Mouse (Mus musculus): ENCODE data around the gene Acnat2. TPM values are rescaled to one million over a fixed set of nuclear protein-coding genes. Genes with fewer than 3 reads are reported as not detected.
"Not testable (repeated sequence)": the region's sequence is repeated elsewhere in the genome, so short reads cannot be mapped to it uniquely, and the experiment has no call there.

The Acnat2 gene
- polyA plus RNA-seq (2012), result not detected in 2 replicates

- not testable (repeated sequence) for H3K4me3 ChIP-seq (replicated peaks); H3K27me3 ChIP-seq (ENCODE audit: control insufficient read depth); H3K36me3 ChIP-seq (ENCODE audit: control insufficient read depth); H3K4me1 ChIP-seq (ENCODE audit: control insufficient read depth); H3K9me3 ChIP-seq (ENCODE audit: control insufficient read depth, low read length)
These were observed at the start of gene Acnat2 for GRCm38 (mm10) chr4:49407957-49408356. TSS of gene Acnat2 (minus strand) at chr4:49408151.

- Histone ChIP-seq H3K27me3 (ENCODE audit: control insufficient read depth) (no peaks in the 10 kb centered on the region), H3K9me3 (ENCODE audit: control insufficient read depth, low read length) (no peaks in the 10 kb centered on the region)
- TF ChIP-seq GATA1 (IDR thresholded peaks at IDR 0.05; ENCODE audit: low read length) (no peak), TAL1 (IDR thresholded peaks at IDR 0.05; ENCODE audit: low read length) (no peak)
These were observed 48.2 kb upstream of the Acnat2 start for GRCm38 (mm10) chr4:49456171-49456570.

DNA sequence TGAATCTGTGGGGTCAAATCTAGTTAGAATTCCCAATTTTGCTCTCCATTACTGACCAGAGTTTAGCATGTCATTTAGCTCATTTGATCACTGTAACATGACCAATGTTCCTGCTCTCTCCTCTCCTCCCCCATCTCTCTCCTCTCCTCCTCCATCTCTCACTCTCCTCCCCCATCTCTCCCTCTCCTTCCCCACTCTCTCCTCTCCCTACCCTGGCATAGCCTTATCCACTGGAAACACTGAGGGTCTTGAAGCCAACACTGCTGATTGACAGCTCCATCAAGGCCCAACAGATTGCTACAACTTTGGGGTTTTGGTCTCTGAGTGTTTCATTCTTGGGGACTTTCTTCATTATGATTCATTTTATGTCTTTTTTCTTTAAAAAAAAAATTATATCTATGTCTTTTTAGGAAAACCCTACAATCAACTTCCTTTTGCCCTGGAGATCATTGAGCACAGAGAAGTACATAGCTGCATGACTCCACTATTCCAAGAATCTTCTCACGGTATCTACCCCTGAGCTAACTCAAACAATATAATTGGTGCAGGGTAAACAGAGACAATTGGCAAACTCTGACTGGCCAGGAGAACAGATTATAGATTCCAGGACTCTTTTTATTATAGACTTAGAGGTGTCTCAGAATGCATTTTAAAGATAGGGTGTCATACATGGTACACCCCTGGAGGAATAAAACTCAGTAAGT is 44.0 kb upstream of the Acnat2 start:
- no peak for TF ChIP-seq TAL1 (IDR thresholded peaks at IDR 0.05; ENCODE audit: low read length)
- no peak for TF ChIP-seq GATA1 (IDR thresholded peaks at IDR 0.05; ENCODE audit: low read length)
- Histone ChIP-seq H3K4me1 (ENCODE audit: control insufficient read depth) (peaks cover 32% of the 10 kb centered on the region), H3K4me3 (replicated peaks) (no peak overlapping the region), H3K27me3 (ENCODE audit: control insufficient read depth) (no peaks in the 10 kb centered on the region), H3K9me3 (ENCODE audit: control insufficient read depth, low read length) (no peaks in the 10 kb centered on the region), H3K36me3 (ENCODE audit: control insufficient read depth) (no peaks in the 10 kb centered on the region; the same call in 1 of the 2 replicates)

More at GRCm38 (mm10) chr4:49456171-49456570, 48.2 kb upstream of the Acnat2 start:
- no peak overlapping the region for H3K4me3 ChIP-seq (replicated peaks)
- peaks cover 28% of the 10 kb centered on the region for H3K4me1 ChIP-seq (ENCODE audit: control insufficient read depth)
- no peaks in the 10 kb centered on the region for H3K36me3 ChIP-seq (ENCODE audit: control insufficient read depth)

DNA sequence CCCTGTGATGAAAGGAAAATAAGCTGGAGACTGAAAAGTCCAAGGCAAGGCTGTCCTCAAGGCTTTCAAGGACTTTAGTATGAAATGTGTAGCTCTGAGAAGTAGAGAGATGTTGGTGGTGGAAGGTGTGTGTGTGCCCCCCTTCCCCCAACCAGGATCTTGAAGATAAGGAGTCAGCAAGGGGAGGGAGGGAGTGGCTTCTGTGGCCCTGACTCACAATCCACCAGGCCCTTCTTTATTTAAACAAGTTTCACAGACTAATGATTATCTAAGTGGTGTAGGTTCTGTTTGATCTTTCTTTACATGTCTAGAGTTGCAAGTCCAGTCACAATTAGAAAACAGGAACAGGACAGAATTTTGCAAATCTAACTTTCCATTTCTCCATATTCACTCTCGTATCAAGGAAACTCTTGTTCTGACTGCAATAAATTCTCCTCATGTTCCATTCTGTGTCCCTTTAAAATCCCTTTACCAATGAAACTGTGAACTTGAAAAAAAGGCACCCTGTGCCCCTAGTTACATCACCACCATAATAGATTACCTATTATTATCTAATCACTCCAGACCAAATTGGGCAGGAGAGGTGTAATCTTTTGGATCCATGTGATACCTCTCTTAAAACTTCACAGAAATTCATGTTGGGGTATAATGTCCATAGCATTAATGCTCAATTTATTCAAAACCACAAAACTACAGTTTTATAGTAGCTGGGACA is 43.3 kb upstream of the Acnat2 start:
- H3K36me3 ChIP-seq (ENCODE audit: control insufficient read depth); H3K9me3 ChIP-seq (ENCODE audit: control insufficient read depth, low read length); H3K4me3 ChIP-seq (replicated peaks); H3K27me3 ChIP-seq (ENCODE audit: control insufficient read depth): not testable (repeated sequence)
- peaks cover 32% of the 10 kb centered on the region for H3K4me1 ChIP-seq (ENCODE audit: control insufficient read depth)

- not testable (repeated sequence) for H3K4me1 ChIP-seq (ENCODE audit: control insufficient read depth); H3K9me3 ChIP-seq (ENCODE audit: control insufficient read depth, low read length); H3K36me3 ChIP-seq (ENCODE audit: control insufficient read depth); H3K4me3 ChIP-seq (replicated peaks); H3K27me3 ChIP-seq (ENCODE audit: control insufficient read depth)
These were observed 29.0 kb upstream of the Acnat2 start for GRCm38 (mm10) chr4:49436968-49437367.

GRCm38 (mm10) chr4:49410151-49410550 is 2.2 kb upstream of the Acnat2 start:
- H3K27me3 ChIP-seq (ENCODE audit: control insufficient read depth); H3K4me3 ChIP-seq (replicated peaks); H3K9me3 ChIP-seq (ENCODE audit: control insufficient read depth, low read length); H3K4me1 ChIP-seq (ENCODE audit: control insufficient read depth); H3K36me3 ChIP-seq (ENCODE audit: control insufficient read depth): not testable (repeated sequence)

DNA sequence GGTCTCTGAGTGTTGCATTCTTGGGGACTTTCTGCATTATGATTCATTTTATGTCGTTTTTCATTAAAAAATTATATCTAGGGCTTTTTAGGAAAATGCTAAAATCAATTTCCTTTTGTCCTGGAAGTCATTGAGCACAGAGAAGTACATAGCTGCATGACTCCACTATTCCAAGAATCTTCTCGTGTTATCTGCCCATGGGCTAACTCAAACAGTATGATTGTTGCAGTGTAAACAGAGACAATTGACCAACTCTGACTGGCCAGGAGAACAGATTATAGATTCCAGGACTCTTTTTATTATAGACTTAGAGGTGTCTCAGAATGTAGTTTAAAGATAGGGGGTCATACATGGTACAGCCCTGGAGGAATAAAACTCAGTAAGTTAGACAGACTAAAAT is 21.1 kb downstream of the Acnat2 start:
- TF ChIP-seq GATA1 (IDR thresholded peaks at IDR 0.05; ENCODE audit: low read length) (no peak), TAL1 (IDR thresholded peaks at IDR 0.05; ENCODE audit: low read length) (no peak)
- Histone ChIP-seq H3K4me3 (replicated peaks) (no peak overlapping the region), H3K36me3 (ENCODE audit: control insufficient read depth) (no peaks in the 10 kb centered on the region), H3K4me1 (ENCODE audit: control insufficient read depth) (no peaks in the 10 kb centered on the region), H3K9me3 (ENCODE audit: control insufficient read depth, low read length) (no peaks in the 10 kb centered on the region), H3K27me3 (ENCODE audit: control insufficient read depth) (no peaks in the 10 kb centered on the region)

DNA sequence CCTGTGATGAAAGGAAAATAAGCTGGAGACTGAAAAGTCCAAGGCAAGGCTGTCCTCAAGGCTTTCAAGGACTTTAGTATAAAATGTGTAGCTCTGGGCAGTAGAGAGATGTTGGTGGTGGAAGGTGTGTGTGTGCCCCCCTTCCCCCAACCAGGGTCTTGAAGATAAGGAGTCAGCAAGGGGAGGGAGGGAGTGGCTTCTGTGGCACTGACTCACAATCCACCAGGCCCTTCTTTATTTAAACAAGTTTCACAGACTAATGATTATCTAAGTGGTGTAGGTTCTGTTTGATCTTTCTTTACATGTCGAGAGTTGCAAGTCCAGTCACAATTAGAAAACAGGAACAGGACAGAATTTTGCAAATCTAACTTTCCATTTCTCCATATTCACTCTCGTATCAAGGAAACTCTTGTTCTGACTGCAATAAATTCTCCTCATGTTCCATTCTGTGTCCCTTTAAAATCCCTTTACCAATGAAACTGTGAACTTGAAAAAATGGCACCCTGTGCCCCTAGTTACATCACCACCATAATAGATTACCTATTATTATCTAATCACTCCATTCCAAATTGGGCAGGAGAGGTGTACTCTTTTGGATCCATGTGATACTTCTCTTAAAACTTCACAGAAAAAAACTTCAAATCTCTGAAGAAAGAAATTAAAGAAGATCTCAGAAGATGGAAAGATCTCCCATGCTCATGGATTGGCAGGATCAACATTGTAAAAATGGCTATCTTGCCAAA is 24.2 kb downstream of the Acnat2 start:
- not testable (repeated sequence) for H3K4me1 ChIP-seq (ENCODE audit: control insufficient read depth); H3K9me3 ChIP-seq (ENCODE audit: control insufficient read depth, low read length); H3K27me3 ChIP-seq (ENCODE audit: control insufficient read depth); H3K4me3 ChIP-seq (replicated peaks); H3K36me3 ChIP-seq (ENCODE audit: control insufficient read depth)

DNA sequence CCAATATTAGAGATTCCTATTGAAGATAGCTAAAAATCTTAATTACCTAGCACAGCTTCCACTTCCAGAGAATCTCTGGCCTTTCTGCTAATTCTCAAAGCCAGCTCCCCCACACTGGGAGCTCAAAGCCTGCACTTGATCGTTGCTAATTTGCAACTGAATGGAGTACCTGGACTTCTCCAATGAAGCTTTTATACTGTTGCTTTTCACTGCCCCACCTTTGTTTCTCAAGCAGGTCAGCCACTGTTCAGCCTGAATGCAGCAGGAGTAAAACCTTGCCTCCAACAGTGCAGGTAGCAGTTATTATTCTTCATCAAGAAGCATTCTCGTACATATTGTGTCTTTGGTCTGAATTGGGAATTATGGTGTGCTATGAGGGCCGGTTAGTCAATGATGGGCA is 39.9 kb downstream of the Acnat2 start:
- not testable (repeated sequence) for H3K4me1 ChIP-seq (ENCODE audit: control insufficient read depth); H3K4me3 ChIP-seq (replicated peaks); H3K27me3 ChIP-seq (ENCODE audit: control insufficient read depth); H3K36me3 ChIP-seq (ENCODE audit: control insufficient read depth)
- peaks cover 18% of the 10 kb centered on the region for H3K9me3 ChIP-seq (ENCODE audit: control insufficient read depth, low read length)

- no peaks in the 10 kb centered on the region for H3K36me3 ChIP-seq (ENCODE audit: control insufficient read depth)
- no peaks in the 10 kb centered on the region for H3K27me3 ChIP-seq (ENCODE audit: control insufficient read depth)
- TF ChIP-seq TAL1 (IDR thresholded peaks at IDR 0.05; ENCODE audit: low read length) (no peak), GATA1 (IDR thresholded peaks at IDR 0.05; ENCODE audit: low read length) (no peak)
- H3K4me1 ChIP-seq (ENCODE audit: control insufficient read depth), result no peaks in the 10 kb centered on the region
- H3K9me3 ChIP-seq (ENCODE audit: control insufficient read depth, low read length), result peaks cover 7% of the 10 kb centered on the region
- H3K4me3 ChIP-seq (replicated peaks), result no peak overlapping the region
These were observed 50.9 kb downstream of the Acnat2 start for GRCm38 (mm10) chr4:49357097-49357496.
